Mouse (Mus musculus): Measurements from ENCODE around the gene Mab21l2. TPM values are rescaled to one million over a fixed set of nuclear protein-coding genes. Genes with fewer than 3 reads are reported as not detected.
A peak's percentile ranks its signal among the peaks of the same experiment; 100 is the strongest.

Gene Mab21l2
- polyA plus RNA-seq, 1 experiment from 2014 or later: 0.65 TPM

- H3K4me1 ChIP-seq (ENCODE audit: insufficient read depth, low read length): no peaks in the 10 kb centered on the region
- H3K9me3 ChIP-seq (ENCODE audit: low read length): no peaks in the 10 kb centered on the region
- H3K27me3 ChIP-seq (ENCODE audit: insufficient read depth, low read length): peaks cover 16% of the 10 kb centered on the region
- 50% methylated on average over 1 of the region's 1 CpGs for WGBS
- H3K9ac ChIP-seq (replicated peaks; ENCODE audit: low read length): no peak overlapping the region
- no peak for ATAC-seq (ENCODE audit: low FRiP score, low TSS enrichment)
- no peak overlapping the region for H3K27ac ChIP-seq (ENCODE audit: low read length)
- no peak overlapping the region for H3K4me2 ChIP-seq (replicated peaks; ENCODE audit: low read depth, low read length)
- H3K36me3 ChIP-seq (ENCODE audit: insufficient read depth, low read length): no peaks in the 10 kb centered on the region
- H3K4me3 ChIP-seq (ENCODE audit: low read length): no peak overlapping the region
Measured at GRCm38 (mm10) chr3:86558976-86559375, 10.5 kb upstream of the Mab21l2 start.

GRCm38 (mm10) chr3:86552170-86552569 lies 3.7 kb upstream of the Mab21l2 start:
- no peak overlapping the region for H3K4me3 ChIP-seq (ENCODE audit: low read length)
- H3K27ac ChIP-seq (ENCODE audit: low read length): no peak overlapping the region
- no peak for ATAC-seq (ENCODE audit: low FRiP score, low TSS enrichment)
- no peaks in the 10 kb centered on the region for H3K9me3 ChIP-seq (ENCODE audit: low read length)
- H3K4me2 ChIP-seq (replicated peaks; ENCODE audit: low read depth, low read length): no peak overlapping the region
- no peak overlapping the region for H3K9ac ChIP-seq (replicated peaks; ENCODE audit: low read length)
- H3K27me3 ChIP-seq (ENCODE audit: insufficient read depth, low read length): peaks cover 59% of the 10 kb centered on the region
- H3K4me1 ChIP-seq (ENCODE audit: insufficient read depth, low read length): 0 out of 2 replicates have a peak, but pooled peaks cover 3% of the 10 kb centered on the region
- no peaks in the 10 kb centered on the region for H3K36me3 ChIP-seq (ENCODE audit: insufficient read depth, low read length)
- 48% methylated on average over 5 of the region's 5 CpGs for WGBS

GRCm38 (mm10) chr3:86551011-86551728 lies 2.7 kb upstream of the Mab21l2 start:
- Histone ChIP-seq H3K27ac (ENCODE audit: low read length) (no peak overlapping the region), H3K9me3 (ENCODE audit: low read length) (no peaks in the 10 kb centered on the region), H3K27me3 (ENCODE audit: insufficient read depth, low read length) (peaks cover 64% of the 10 kb centered on the region), H3K4me1 (ENCODE audit: insufficient read depth, low read length) (peaks cover 12% of the 10 kb centered on the region), H3K36me3 (ENCODE audit: insufficient read depth, low read length) (no peaks in the 10 kb centered on the region), H3K4me2 (replicated peaks; ENCODE audit: low read depth, low read length) (no peak overlapping the region), H3K9ac (replicated peaks; ENCODE audit: low read length) (no peak overlapping the region), H3K4me3 (ENCODE audit: low read length) (no peak overlapping the region)
- no peak for ATAC-seq (ENCODE audit: low FRiP score, low TSS enrichment)
- 12% methylated on average over 8 of the region's 8 CpGs for WGBS

DNA sequence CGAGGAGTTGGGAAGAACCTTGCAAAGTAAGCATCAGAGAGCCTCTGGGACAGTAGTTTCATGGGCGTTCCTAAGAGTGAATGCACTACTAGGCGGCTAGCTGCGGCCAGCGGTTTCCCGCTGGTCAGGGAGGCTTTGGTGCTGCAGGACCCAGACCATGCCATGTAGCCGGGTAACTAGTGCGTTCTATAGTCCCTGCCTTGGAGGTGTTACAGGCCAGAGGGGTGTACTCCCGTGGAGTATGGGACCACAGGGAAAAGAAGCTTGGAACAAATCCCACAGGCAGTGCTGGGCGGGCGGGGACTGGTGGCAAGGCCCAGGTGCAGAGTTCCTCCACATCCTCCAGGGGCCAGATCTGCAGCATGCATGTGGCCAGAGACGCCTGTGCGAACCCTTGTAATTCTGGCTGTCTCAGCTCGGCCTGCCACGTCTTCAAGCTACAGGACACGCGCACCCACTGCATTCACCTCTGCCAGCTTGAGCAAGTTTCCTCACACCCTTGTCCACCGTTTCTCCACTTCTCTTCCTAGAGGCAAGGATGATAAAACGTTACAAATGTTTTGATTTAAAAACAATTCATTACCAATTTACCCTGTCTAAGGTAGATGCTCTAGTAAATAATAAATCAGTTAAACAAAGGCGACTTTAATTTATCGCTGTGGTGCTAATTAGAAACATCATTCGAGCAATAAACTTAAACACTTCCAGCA lies 2.0 kb upstream of the Mab21l2 start:
- WGBS: 14% methylated on average over 22 of the region's 22 CpGs
- H3K27me3 ChIP-seq (ENCODE audit: insufficient read depth, low read length): peaks cover 66% of the 10 kb centered on the region
- H3K4me3 ChIP-seq (ENCODE audit: low read length): no peak overlapping the region

DNA sequence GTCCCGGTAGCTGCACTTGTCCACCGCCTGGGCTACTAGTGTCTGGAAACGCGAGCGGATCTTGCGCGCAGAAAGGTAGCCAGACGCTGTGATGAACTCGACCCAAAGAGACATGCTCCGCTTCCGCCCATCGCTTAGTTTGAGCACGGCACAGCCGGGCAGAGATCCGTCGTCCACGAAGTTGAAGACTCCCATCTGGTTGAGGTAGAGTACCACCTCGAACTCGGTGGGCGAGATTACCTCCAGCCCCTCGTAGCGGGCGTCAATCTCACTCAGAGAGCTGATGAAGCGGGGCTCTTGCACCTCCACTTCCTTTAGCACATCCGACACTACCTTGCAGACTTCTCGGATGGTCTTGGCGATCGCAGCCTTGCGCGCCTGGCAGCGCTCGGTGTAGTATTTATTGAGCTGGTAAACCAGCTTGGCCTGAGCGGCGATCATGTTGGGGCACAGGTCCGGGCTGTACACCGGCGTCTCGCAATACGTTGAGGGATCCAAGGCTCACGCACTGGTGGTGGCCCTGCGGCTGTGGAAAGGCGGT lies 1.1 kb downstream of the Mab21l2 start:
- H3K27ac ChIP-seq (ENCODE audit: low read length): no peak overlapping the region
- no peaks in the 10 kb centered on the region for H3K9me3 ChIP-seq (ENCODE audit: low read length)
- peak; percentile 54; the same call in 1 of the 2 replicates for ATAC-seq (ENCODE audit: low FRiP score, low TSS enrichment)
- H3K4me2 ChIP-seq (replicated peaks; ENCODE audit: low read depth, low read length): peak overlapping the region; percentile 54
- no peaks in the 10 kb centered on the region for H3K36me3 ChIP-seq (ENCODE audit: insufficient read depth, low read length)
- peaks cover 65% of the 10 kb centered on the region for H3K27me3 ChIP-seq (ENCODE audit: insufficient read depth, low read length)
- H3K4me1 ChIP-seq (ENCODE audit: insufficient read depth, low read length): peaks cover 13% of the 10 kb centered on the region
- H3K9ac ChIP-seq (replicated peaks; ENCODE audit: low read length): no peak overlapping the region
- 4% methylated on average over 42 of the region's 42 CpGs for WGBS
- peak overlapping the region; percentile 39 for H3K4me3 ChIP-seq (ENCODE audit: low read length)

More for the DNA sequence above, 2.0 kb upstream of the Mab21l2 start:
- Histone ChIP-seq H3K9me3 (ENCODE audit: low read length) (no peaks in the 10 kb centered on the region), H3K9ac (replicated peaks; ENCODE audit: low read length) (no peak overlapping the region), H3K4me1 (ENCODE audit: insufficient read depth, low read length) (peaks cover 13% of the 10 kb centered on the region), H3K27ac (ENCODE audit: low read length) (no peak overlapping the region), H3K36me3 (ENCODE audit: insufficient read depth, low read length) (no peaks in the 10 kb centered on the region), H3K4me2 (replicated peaks; ENCODE audit: low read depth, low read length) (no peak overlapping the region)
- ATAC-seq (ENCODE audit: low FRiP score, low TSS enrichment): peak; percentile 83

GRCm38 (mm10) chr3:86546471-86547250 lies 1.8 kb downstream of the Mab21l2 start:
- H3K27ac ChIP-seq (ENCODE audit: low read length): no peak overlapping the region
- peak overlapping the region; percentile 35; the same call in 1 of the 2 replicates for H3K9ac ChIP-seq (replicated peaks; ENCODE audit: low read length)
- peak overlapping the region; percentile 54 for H3K4me2 ChIP-seq (replicated peaks; ENCODE audit: low read depth, low read length)
- 2% methylated on average over 45 of the region's 45 CpGs for WGBS
- peaks cover 13% of the 10 kb centered on the region for H3K4me1 ChIP-seq (ENCODE audit: insufficient read depth, low read length)
- H3K36me3 ChIP-seq (ENCODE audit: insufficient read depth, low read length): no peaks in the 10 kb centered on the region
- no peaks in the 10 kb centered on the region for H3K9me3 ChIP-seq (ENCODE audit: low read length)
- H3K27me3 ChIP-seq (ENCODE audit: insufficient read depth, low read length): peaks cover 65% of the 10 kb centered on the region
- ATAC-seq (ENCODE audit: low FRiP score, low TSS enrichment): peak; percentile 55; the same call in 1 of the 2 replicates
- H3K4me3 ChIP-seq (ENCODE audit: low read length): peak overlapping the region; percentile 39

DNA sequence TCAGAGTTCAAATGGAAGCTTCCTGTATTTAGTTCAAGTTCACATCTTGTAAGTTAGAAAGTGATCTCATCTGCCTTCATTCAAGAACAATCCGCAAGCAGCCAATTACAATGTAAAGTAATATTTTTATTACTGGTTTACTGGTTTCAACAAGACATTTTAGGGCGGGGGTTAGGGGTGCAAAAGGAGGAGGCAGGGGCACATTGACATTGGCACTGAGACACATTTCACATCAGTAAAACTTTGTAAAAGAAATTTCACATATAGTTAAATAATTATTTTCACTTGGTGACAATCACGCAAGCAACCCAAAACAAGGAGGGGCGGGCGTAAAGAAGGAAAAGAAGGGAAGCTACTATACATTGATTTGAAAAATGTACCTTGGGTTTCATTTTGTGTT lies 2.5 kb downstream of the Mab21l2 start:
- Histone ChIP-seq H3K9ac (replicated peaks; ENCODE audit: low read length) (no peak overlapping the region), H3K27ac (ENCODE audit: low read length) (no peak overlapping the region), H3K27me3 (ENCODE audit: insufficient read depth, low read length) (peaks cover 62% of the 10 kb centered on the region), H3K4me2 (replicated peaks; ENCODE audit: low read depth, low read length) (peak overlapping the region; percentile 54; the same call in 1 of the 2 replicates), H3K4me3 (ENCODE audit: low read length) (peak overlapping the region; percentile 39; the same call in 1 of the 2 replicates), H3K36me3 (ENCODE audit: insufficient read depth, low read length) (no peaks in the 10 kb centered on the region), H3K4me1 (ENCODE audit: insufficient read depth, low read length) (peaks cover 13% of the 10 kb centered on the region), H3K9me3 (ENCODE audit: low read length) (no peaks in the 10 kb centered on the region)
- 27% methylated on average over 5 of the region's 5 CpGs for WGBS
- ATAC-seq (ENCODE audit: low FRiP score, low TSS enrichment): no peak

DNA sequence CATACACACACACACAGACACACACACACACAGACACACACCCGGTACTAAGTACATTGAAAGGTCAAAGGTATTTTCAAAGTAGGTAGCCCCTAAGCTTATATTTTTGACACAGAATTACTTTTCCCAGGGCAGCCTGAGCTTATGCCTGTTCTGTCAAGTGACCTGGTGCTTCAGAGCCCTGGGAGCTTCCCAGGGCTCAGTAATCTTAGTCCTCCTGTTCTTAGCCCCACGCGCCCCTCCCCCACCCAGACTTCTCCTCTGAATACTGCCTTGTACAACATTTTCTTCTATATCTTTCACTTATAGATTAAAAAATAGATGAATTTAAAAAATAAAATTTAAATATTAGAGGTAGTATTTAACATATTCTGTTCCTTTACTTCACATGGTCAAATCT lies 3.6 kb downstream of the Mab21l2 start:
- Histone ChIP-seq H3K27me3 (ENCODE audit: insufficient read depth, low read length) (peaks cover 53% of the 10 kb centered on the region), H3K4me1 (ENCODE audit: insufficient read depth, low read length) (peaks cover 13% of the 10 kb centered on the region), H3K9me3 (ENCODE audit: low read length) (no peaks in the 10 kb centered on the region), H3K36me3 (ENCODE audit: insufficient read depth, low read length) (no peaks in the 10 kb centered on the region), H3K27ac (ENCODE audit: low read length) (no peak overlapping the region), H3K4me2 (replicated peaks; ENCODE audit: low read depth, low read length) (no peak overlapping the region), H3K4me3 (ENCODE audit: low read length) (no peak overlapping the region), H3K9ac (replicated peaks; ENCODE audit: low read length) (no peak overlapping the region)
- ATAC-seq (ENCODE audit: low FRiP score, low TSS enrichment): no peak
- WGBS: 42% methylated on average over 3 of the region's 3 CpGs

DNA sequence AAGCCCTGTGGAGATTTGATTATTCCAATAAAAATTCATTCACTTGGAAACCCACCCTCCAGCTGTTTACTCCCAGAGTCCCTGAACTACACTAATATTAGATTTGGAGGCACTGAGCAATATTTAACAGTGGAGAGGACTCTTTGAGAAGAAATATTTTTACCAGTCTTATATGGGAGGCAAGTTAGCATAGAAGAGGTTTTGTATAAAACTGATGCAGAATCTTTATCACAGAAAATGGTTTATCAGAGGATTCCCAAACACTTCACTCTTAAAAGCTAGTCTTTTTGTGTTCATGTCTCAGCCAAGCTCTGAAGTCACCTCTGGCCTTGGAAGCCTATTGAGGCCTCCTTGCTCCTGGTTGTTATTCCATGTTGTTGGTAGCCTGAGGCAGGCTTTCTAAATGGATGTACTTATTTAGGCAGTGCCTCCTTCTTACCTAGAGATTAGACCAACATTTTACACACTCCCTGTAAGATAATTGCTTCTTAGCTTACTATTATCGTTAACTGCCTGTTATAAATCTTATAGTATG lies 6.5 kb downstream of the Mab21l2 start:
- Histone ChIP-seq H3K9me3 (ENCODE audit: low read length) (no peaks in the 10 kb centered on the region), H3K27ac (ENCODE audit: low read length) (no peak overlapping the region), H3K4me1 (ENCODE audit: insufficient read depth, low read length) (peaks cover 8% of the 10 kb centered on the region), H3K4me3 (ENCODE audit: low read length) (no peak overlapping the region), H3K4me2 (replicated peaks; ENCODE audit: low read depth, low read length) (no peak overlapping the region), H3K36me3 (ENCODE audit: insufficient read depth, low read length) (no peaks in the 10 kb centered on the region), H3K27me3 (ENCODE audit: insufficient read depth, low read length) (peaks cover 30% of the 10 kb centered on the region), H3K9ac (replicated peaks; ENCODE audit: low read length) (no peak overlapping the region)
- WGBS: 69% methylated on average over 1 of the region's 1 CpGs
- no peak for ATAC-seq (ENCODE audit: low FRiP score, low TSS enrichment)

All from kidney, embryonic 16.5 days (tissue).